Mouse (Mus musculus) neutrophil, adult 59 days (primary cell): Measurements from ENCODE around the gene Stx11. TPM values are rescaled to one million over a fixed set of nuclear protein-coding genes. Genes with fewer than 3 reads are reported as not detected.

Experiments used
- total RNA-seq, 2 experiments: library from RNA; stranded (reverse); gene quantifications; 1 replicate in 1 of 2; 2 replicates in 1 of 2; pipeline ENCODE4 v1.2.4; 2023

Stx11 gene
- total RNA-seq = 100 to 1,000 TPM; 104 to 105 TPM

GRCm38 (mm10) chr10:12964151-12965075 is at the start of gene Stx11:
Gene Stx11 (minus strand): TSS chr10:12964298.

GRCm38 (mm10) chr10:13005043-13005442 is 40.9 kb upstream of the Stx11 start, which contains the start of gene Sf3b5:
Gene Sf3b5 (plus strand): TSS chr10:13005343.

Other genes with a start within 250 kb of the Stx11 start
- 10 to 100 TPM; 64.0 to 68.7 TPM for gene Utrn, start 94.9 kb downstream of the Stx11 start, total RNA-seq
- gene Sf3b5, start 41.0 kb upstream of the Stx11 start, total RNA-seq = 1 to 10 TPM; 7.1 to 7.7 TPM
- 1 to 10 TPM; 2.5 to 4.4 TPM for gene Plagl1, start 96.2 kb upstream of the Stx11 start, total RNA-seq
- not detected for gene Zc2hc1b, start 213.7 kb upstream of the Stx11 start, total RNA-seq
- gene Ltv1, start 228.9 kb upstream of the Stx11 start, total RNA-seq = 10 to 100 TPM; 30.8 to 42.5 TPM